Mouse (Mus musculus) stomach, embryonic 16.5 days (tissue): ENCODE measurements at regions not wholly inside any gene's neighbourhood (a gene's known extent, or its start where the extent isn't known, plus 50 kb on each side); places are given as distances from the start of the nearest gene placed in this dataset.

Source experiments
- ATAC-seq: fragments of 200-750 bp; cut with Nextera tagmentation; 2 replicates; pipeline ENCODE4 v1.8.0; 2017; ENCODE audit warnings: moderate number of reproducible peaks, moderate TSS enrichment; ENCODE audit not compliant: insufficient read depth, low FRiP score
- H3K27ac ChIP-seq: fragments of 300-500 bp; sonication (generic); 2 replicates; pipeline ENCODE4 v1.5.1; 2014; ENCODE audit warnings: low read length
- H3K27me3 ChIP-seq: fragments of 300-500 bp; sonication (generic); 2 replicates; pipeline ENCODE4 v1.6.1; 2014; ENCODE audit warnings: low read length, control low read depth, mixed read lengths; ENCODE audit not compliant: control insufficient read depth, insufficient read depth
- H3K36me3 ChIP-seq: fragments of 300-500 bp; sonication (generic); 2 replicates; pipeline ENCODE4 v1.6.1; 2014; ENCODE audit warnings: low read length; ENCODE audit not compliant: control insufficient read depth, insufficient read depth
- H3K4me1 ChIP-seq: fragments of 300-500 bp; sonication (generic); 2 replicates; pipeline ENCODE4 v1.6.1; 2014; ENCODE audit warnings: low read length, control low read depth, mixed read lengths; ENCODE audit not compliant: control insufficient read depth, insufficient read depth
- H3K4me2 ChIP-seq: fragments of 300-500 bp; sonication (generic); 2 replicates; pipeline ENCODE4 v1.6.1; 2014; ENCODE audit warnings: low read depth, low read length, mixed read lengths
- H3K4me3 ChIP-seq: fragments of 300-500 bp; sonication (generic); replicated peaks from 2 replicates; pipeline ENCODE4 v1.5.1; 2014; ENCODE audit warnings: mild to moderate bottlenecking, low read length
- H3K9ac ChIP-seq: fragments of 300-500 bp; sonication (generic); 2 replicates; pipeline ENCODE4 v1.6.1; 2014; ENCODE audit warnings: low read length
- H3K9me3 ChIP-seq: fragments of 300-500 bp; sonication (generic); replicated peaks from 2 replicates; pipeline ENCODE4 v1.6.1; 2016; ENCODE audit warnings: low read length, control low read depth; ENCODE audit not compliant: control insufficient read depth
- WGBS: fragments of 180-500 bp; shearing (Covaris S2); extraction: QIAGEN DNeasy Blood & Tissue Kit; methylation state at CpG from one replicate; pipeline ENCODE4 v1.1.7; 2014; 5-methylcytosine and 5-hydroxymethylcytosine counted together

DNA sequence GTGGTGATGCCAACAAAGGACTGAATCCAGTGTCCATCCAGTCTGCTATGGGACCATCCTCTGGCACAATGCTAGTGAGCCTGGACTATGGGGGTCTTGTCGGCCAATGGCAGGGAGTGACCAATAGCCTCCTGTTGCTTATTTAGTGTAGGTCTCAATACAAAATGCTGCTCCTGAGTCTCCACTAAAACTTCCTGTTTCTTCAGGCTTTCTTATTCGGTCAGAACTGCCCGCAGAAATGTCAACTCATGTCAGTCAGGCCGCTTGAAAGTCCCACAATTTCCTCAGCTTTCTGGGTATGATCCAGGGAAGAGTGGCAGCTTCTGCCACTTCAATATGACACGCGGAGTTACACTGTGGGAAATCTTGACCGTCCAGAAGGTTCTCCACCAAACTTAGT lies 94.7 kb upstream of the Jazf1 start:
- Histone ChIP-seq H3K27me3 (no peaks in the 10 kb centered on the region), H3K4me1 (peaks cover 4% of the 10 kb centered on the region; the same call in 1 of the 2 replicates), H3K4me3 (no peak overlapping the region), H3K4me2 (no peak overlapping the region), H3K36me3 (no peaks in the 10 kb centered on the region), H3K9ac (no peak overlapping the region), H3K27ac (no peak overlapping the region), H3K9me3 (no peaks in the 10 kb centered on the region)
- no peak for ATAC-seq
- WGBS, result 89% methylated on average over 7 of the region's 7 CpGs

DNA sequence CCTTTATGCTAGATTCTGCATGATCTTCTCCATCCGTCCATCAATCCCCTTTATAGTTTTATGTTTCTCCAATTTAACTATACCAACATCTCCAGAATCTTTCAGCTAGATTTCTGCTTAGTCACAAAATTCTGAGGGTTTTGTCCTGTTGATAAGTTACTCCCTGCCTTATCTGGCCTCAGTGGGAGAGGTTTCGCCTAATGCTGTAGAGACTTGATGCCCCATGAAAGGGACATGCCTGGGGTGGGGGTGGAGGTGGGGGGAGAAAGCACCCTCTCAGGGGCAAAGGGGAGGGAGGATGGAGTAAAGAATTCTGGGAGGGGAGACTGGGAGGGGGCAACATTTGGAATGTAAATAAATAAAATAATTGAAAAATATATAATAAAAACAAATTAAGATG lies 93.2 kb upstream of the Jazf1 start:
- H3K27me3 ChIP-seq, result no peaks in the 10 kb centered on the region
- no peak overlapping the region for H3K9ac ChIP-seq
- ATAC-seq, result no peak
- H3K36me3 ChIP-seq, result no peaks in the 10 kb centered on the region
- peaks cover 4% of the 10 kb centered on the region; the same call in 1 of the 2 replicates for H3K4me1 ChIP-seq
- H3K4me3 ChIP-seq, result no peak overlapping the region
- H3K27ac ChIP-seq, result no peak overlapping the region
- 69% methylated on average over 2 of the region's 2 CpGs for WGBS
- H3K9me3 ChIP-seq, result no peaks in the 10 kb centered on the region
- no peak overlapping the region for H3K4me2 ChIP-seq

DNA sequence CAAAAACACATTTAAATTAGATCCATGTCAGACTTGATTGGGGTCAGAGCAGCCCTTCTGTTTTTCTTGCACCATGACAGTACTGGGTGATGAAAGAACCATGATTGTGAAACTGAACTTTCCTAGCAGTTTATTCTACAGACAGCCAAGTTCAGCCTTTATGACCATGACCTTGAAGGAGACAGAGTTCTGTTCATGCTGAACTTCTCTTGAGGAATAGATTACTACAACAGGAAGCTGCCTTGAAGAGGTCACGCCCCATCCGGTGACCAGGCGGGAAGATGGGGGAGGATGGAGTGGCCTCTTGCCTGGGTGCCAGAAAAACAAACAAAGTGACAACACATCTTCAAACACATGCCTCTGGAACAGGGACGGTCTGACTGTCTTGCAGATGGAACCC lies 86.2 kb upstream of the Jazf1 start:
- Histone ChIP-seq H3K9ac (no peak overlapping the region), H3K4me1 (no peaks in the 10 kb centered on the region), H3K4me3 (no peak overlapping the region), H3K36me3 (no peaks in the 10 kb centered on the region), H3K27ac (no peak overlapping the region), H3K27me3 (no peaks in the 10 kb centered on the region), H3K9me3 (no peaks in the 10 kb centered on the region), H3K4me2 (no peak overlapping the region)
- ATAC-seq, result no peak
- WGBS, result 52% methylated on average over 4 of the region's 4 CpGs

DNA sequence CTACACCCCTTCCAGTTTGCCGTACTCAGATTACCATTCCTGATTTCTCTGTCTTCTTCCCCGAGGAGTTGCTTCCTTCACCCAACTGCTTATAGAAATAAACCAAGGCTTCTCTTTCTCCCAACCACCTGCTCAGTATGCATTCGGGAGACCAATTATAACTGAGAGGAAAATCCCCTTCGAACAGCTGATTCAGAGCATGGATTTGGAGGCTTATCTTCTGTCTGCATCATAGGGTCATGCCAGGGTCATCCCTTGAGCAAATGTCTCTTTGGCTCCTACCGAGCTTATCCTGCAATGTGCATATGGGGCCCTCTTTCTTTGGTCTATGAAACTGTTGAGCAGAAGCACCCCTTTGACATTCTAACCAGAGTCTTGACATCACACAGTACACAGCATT lies 79.0 kb upstream of the Jazf1 start:
- WGBS, result 35% methylated on average over 5 of the region's 5 CpGs
- Histone ChIP-seq H3K4me2 (no peak overlapping the region), H3K4me1 (peaks cover 3% of the 10 kb centered on the region; the same call in 1 of the 2 replicates), H3K27me3 (no peaks in the 10 kb centered on the region), H3K4me3 (no peak overlapping the region), H3K9ac (no peak overlapping the region), H3K36me3 (no peaks in the 10 kb centered on the region), H3K9me3 (no peaks in the 10 kb centered on the region), H3K27ac (no peak overlapping the region)
- no peak for ATAC-seq

DNA sequence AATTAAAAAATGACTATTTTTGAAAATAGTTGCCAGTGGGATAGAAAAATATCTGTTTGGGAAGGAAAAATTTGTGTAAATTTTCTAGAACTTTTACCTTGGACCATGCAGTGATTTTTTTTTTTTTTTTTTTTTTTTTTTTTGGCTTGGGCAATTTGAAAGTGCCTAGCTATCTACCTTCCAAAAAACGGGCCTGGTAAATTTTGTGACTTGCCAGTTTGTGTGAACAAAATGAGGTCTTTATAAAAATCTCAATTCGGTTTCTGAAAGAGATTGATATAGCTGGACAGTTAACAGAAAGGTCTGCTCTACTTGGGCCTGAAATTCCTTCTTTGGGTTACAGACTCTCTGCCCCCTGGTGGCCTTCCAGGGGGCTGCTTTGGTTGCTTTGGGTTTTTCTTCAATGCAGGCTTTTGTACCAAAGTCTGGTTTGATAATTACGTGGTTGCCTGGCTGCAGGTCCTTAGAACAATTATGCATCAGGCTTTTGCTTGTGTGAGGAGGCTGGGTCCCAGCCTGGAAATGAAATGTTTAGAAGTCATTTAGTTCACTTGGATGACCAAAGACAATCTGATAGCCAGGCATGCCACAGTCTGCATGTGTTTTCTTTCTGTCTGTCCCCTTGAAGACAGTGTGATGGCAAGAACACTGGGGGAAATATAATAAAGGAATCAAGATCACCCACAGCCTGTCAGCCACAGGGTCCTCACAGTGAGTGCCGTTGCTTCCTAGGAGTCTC lies 75.6 kb upstream of the Jazf1 start:
- Histone ChIP-seq H3K27me3 (no peaks in the 10 kb centered on the region), H3K27ac (no peak overlapping the region), H3K4me1 (peaks cover 3% of the 10 kb centered on the region; the same call in 1 of the 2 replicates), H3K9me3 (no peaks in the 10 kb centered on the region), H3K9ac (no peak overlapping the region), H3K36me3 (no peaks in the 10 kb centered on the region), H3K4me3 (no peak overlapping the region), H3K4me2 (no peak overlapping the region)
- ATAC-seq, result no peak
- 34% methylated on average over 4 of the region's 4 CpGs for WGBS

DNA sequence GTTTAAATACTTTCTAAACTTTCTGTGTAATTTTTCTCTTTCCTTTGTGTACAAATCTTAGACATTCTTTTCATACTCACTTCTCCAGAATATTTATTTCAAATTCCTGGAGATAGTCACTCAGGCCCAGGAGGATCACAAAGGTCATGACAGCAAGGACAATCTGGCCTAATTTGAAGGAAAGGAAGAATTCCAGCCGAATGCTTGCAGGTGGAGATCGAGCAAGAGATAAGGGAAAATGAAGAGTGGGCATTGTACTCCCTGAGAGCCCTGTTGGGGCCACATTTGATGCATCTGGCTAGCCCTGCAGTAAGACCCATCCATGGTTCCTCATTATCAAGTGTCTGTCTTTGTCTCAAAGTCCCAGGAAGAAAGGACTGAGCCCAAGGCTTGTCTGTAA lies 66.0 kb upstream of the Jazf1 start:
- H3K27me3 ChIP-seq, result no peaks in the 10 kb centered on the region
- 46% methylated on average over 2 of the region's 2 CpGs for WGBS
- ATAC-seq, result no peak

DNA sequence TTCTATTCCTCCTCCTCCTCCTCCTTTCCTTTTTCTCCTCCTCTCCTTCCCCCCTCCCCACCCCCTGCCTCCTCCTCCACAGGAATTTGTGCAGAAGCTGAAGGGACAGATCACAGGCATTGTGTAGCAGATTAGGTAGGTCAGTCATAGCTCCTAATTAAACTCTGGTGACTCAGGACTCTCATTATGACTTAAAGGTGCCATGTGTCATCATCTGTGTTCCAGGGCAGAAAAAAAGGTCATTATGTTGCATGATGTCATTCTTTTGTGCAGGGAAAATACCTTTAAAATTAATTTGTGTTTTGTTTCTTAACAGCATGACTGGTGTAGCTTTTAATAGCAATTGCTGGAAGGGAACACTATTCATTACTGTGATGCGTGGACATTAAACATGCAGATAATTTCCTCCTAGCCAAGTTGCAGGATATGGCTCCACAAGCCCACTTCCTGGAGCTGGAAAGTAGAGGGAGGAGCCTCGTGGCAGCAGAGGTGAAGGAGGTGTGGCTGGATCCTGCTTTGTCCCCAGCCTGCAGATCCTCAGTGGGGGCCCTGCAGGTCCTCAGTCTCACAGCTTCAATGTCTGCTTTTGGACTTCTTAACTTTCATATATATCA lies 62.4 kb upstream of the Jazf1 start:
- Histone ChIP-seq H3K36me3 (no peaks in the 10 kb centered on the region), H3K4me3 (no peak overlapping the region), H3K4me2 (no peak overlapping the region), H3K9ac (no peak overlapping the region), H3K27me3 (no peaks in the 10 kb centered on the region), H3K27ac (no peak overlapping the region), H3K4me1 (no peaks in the 10 kb centered on the region), H3K9me3 (no peaks in the 10 kb centered on the region)
- 0 out of 2 replicates have a peak, but pooled peaks have one; percentile 50 for ATAC-seq
- WGBS, result 28% methylated on average over 2 of the region's 2 CpGs

More for the DNA sequence above, 66.0 kb upstream of the Jazf1 start:
- Histone ChIP-seq H3K9me3 (no peaks in the 10 kb centered on the region), H3K4me2 (no peak overlapping the region), H3K36me3 (no peaks in the 10 kb centered on the region), H3K4me3 (no peak overlapping the region), H3K4me1 (no peaks in the 10 kb centered on the region), H3K9ac (no peak overlapping the region), H3K27ac (no peak overlapping the region)

DNA sequence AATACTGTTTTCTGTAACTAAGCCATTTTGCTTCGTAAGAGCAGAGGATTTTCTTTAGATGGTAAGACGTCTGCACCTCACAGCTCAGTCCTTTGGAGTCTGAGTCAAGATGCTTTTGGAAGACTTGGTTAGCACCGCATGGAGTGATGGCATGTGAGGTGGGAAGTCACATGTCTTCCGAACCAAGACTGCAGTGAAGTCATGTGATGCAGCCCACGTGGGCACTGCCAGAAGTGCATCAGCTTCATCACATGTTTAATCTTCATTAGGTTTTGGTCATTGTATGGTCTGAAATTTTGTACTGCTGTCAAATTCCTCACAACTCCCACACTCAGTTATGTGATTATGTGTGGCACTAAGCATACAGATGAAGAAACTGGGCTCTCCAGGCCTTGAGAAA lies 58.3 kb upstream of the Jazf1 start:
- no peak overlapping the region for H3K4me3 ChIP-seq
- H3K9ac ChIP-seq, result no peak overlapping the region
- H3K36me3 ChIP-seq, result no peaks in the 10 kb centered on the region
- no peak overlapping the region for H3K27ac ChIP-seq
- 72% methylated on average over 5 of the region's 5 CpGs for WGBS
- no peaks in the 10 kb centered on the region for H3K27me3 ChIP-seq
- no peak overlapping the region for H3K4me2 ChIP-seq
- no peaks in the 10 kb centered on the region for H3K4me1 ChIP-seq
- H3K9me3 ChIP-seq, result no peaks in the 10 kb centered on the region
- no peak for ATAC-seq

DNA sequence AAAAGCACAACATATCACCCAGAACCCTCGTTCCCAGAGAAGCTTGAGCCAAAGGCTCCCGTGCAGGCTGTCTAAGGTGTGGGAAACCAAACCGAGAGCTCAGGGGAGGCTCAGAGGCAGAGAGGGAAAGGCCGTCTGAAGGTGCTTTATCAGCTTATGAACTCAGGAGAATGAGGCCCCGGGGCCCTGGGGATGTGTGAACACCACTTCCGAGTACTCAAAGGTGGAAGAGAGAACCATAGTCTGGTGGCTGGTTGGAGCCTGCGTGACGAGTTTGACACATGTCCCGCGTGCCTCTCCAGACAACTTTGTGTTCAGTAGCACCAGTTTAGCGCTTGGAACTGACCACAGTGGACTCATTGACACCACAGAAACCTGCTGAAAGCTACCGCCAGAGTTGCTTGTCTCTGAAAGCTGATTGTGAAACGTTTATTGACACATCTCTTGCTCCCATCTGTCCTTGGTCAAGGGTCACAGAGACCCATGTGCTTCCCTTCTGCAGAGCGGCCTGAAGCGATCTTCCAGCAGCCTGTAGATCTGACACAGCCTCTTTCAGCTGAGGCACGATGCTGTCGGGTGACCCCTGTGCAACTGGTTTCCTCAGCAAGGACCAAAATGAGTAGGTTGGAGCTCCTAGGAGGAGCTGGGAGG lies 56.5 kb upstream of the Jazf1 start:
- no peak overlapping the region for H3K9ac ChIP-seq
- H3K9me3 ChIP-seq, result no peaks in the 10 kb centered on the region
- no peaks in the 10 kb centered on the region for H3K36me3 ChIP-seq
- H3K4me2 ChIP-seq, result no peak overlapping the region
- no peak for ATAC-seq
- whole genome bisulfite sequencing, result 70% methylated on average over 17 of the region's 17 CpGs
- no peaks in the 10 kb centered on the region for H3K4me1 ChIP-seq
- no peaks in the 10 kb centered on the region for H3K27me3 ChIP-seq
- no peak overlapping the region for H3K4me3 ChIP-seq
- H3K27ac ChIP-seq, result no peak overlapping the region
